Mouse (Mus musculus) MEL (cell line): ENCODE data around the gene Zfp963.

ENCODE experiments used
- CTCF ChIP-seq, 3 experiments: IDR thresholded peaks in 2 of 3; conservative IDR thresholded peaks in 1 of 3; 2 replicates each; pipeline ENCODE4 v1.5.1; 2011 to 2012; ENCODE audit warnings: low read length in 3 of 3, low read depth in 2 of 3, mild to moderate bottlenecking in 2 of 3, improper control_type of control experiment in 1 of 3, inconsistent platforms in 1 of 3, mixed read lengths in 1 of 3, moderate library complexity in 1 of 3; ENCODE audit not compliant: control insufficient read depth in 1 of 3, insufficient read depth in 1 of 3, poor library complexity in 1 of 3, severe bottlenecking in 1 of 3
- POLR2A ChIP-seq, 2 experiments: IDR thresholded peaks; 2 replicates each; pipeline ENCODE4 v1.6.1; 2011 to 2012; ENCODE audit warnings: low read length in 2 of 2, mild to moderate bottlenecking in 2 of 2, control low read depth in 1 of 2, improper control_type of control experiment in 1 of 2, low read depth in 1 of 2, moderate library complexity in 1 of 2; ENCODE audit not compliant: control insufficient read depth in 1 of 2, insufficient read depth in 1 of 2, poor library complexity in 1 of 2
- RCOR1 ChIP-seq: IDR thresholded peaks from 2 replicates; pipeline ENCODE4 v1.6.1; 2012; ENCODE audit warnings: low read depth, mild to moderate bottlenecking, inconsistent platforms, low read length, improper control_type of control experiment
- SIN3A ChIP-seq: IDR thresholded peaks from 2 replicates; pipeline ENCODE4 v1.6.1; 2012; ENCODE audit warnings: low read length, improper control_type of control experiment, inconsistent platforms
- TAL1 ChIP-seq: IDR thresholded peaks from 2 replicates; pipeline ENCODE4 v1.6.1; 2012; ENCODE audit warnings: mild to moderate bottlenecking, inconsistent platforms, low read length, moderate library complexity, mixed read lengths
- TBP ChIP-seq: IDR thresholded peaks from 2 replicates; pipeline ENCODE4 v1.8.0; 2011; ENCODE audit warnings: low read depth, low read length, improper control_type of control experiment
- USF1 ChIP-seq: IDR thresholded peaks from 2 replicates; pipeline ENCODE4 v1.6.1; 2014; ENCODE audit warnings: low read depth, mild to moderate bottlenecking, inconsistent platforms, low read length, improper control_type of control experiment, moderate library complexity

DNA sequence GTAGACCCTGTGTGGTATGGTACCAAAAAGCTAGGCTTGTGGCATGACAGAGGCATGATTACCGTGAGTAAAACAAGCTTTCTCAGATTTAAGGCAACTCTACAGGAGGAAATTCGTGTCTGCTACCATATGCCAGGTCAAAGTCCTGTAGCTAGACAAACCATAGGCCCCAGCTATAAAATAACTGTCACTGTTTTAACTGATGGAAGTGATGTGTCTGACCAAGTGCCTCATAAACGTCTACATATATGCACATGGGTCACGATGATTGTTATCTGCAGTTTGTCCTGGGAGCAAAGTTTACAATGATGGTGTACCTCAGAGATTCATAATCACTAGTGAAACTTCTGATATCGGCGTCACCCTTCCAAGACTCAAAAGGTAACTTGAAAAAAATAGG is 9.0 kb downstream of the Zfp963 start:
- TF ChIP-seq USF1 (no peak), TBP (no peak), TAL1 (no peak), CTCF (IDR thresholded peaks at IDR 0.05 in 2 of 3, conservative IDR thresholded peaks at IDR 0.05 in 1 of 3; ENCODE audit: control insufficient read depth in 1 of 3, insufficient read depth in 1 of 3, low read depth in 2 of 3, low read length in 3 of 3, poor library complexity in 1 of 3, severe bottlenecking in 1 of 3) (no peak), POLR2A (IDR thresholded peaks at IDR 0.05; ENCODE audit: control insufficient read depth in 1 of 2, insufficient read depth in 1 of 2, low read depth in 1 of 2, low read length in 2 of 2, poor library complexity in 1 of 2) (no peak), RCOR1 (no peak), SIN3A (no peak)
